Mouse (Mus musculus) G1E (cell line): ENCODE measurements around the gene Hyal6. TPM values are rescaled to one million over a fixed set of nuclear protein-coding genes. Genes with fewer than 3 reads are reported as not detected.

Source experiments
- ATAC-seq: 2 replicates; pipeline ENCODE4 v1.8.0; 2016; ENCODE audit warnings: mild to moderate bottlenecking; ENCODE audit not compliant: insufficient number of reproducible peaks, poor library complexity, low FRiP score, severe bottlenecking; ENCODE audit errors: extremely low read depth
- DNase-seq: peaks from one replicate; pipeline ENCODE4 v3.0.0; 2012; ENCODE audit warnings: low spot score
- H3K27me3 ChIP-seq: 2 replicates; pipeline ENCODE4 v1.6.1; 2012; ENCODE audit warnings: mild to moderate bottlenecking, low read length, inconsistent platforms; ENCODE audit not compliant: insufficient read depth
- H3K36me3 ChIP-seq: replicated peaks from 2 replicates; pipeline ENCODE3; 2012; ENCODE audit warnings: mild to moderate bottlenecking, inconsistent platforms
- H3K4me1 ChIP-seq: 2 replicates; pipeline ENCODE4 v1.6.1; 2012; ENCODE audit warnings: low read depth, low read length, inconsistent platforms, mixed read lengths; ENCODE audit not compliant: insufficient read depth
- H3K4me3 ChIP-seq: 2 replicates; pipeline ENCODE4 v1.5.1; 2012; ENCODE audit warnings: low read depth, mild to moderate bottlenecking, inconsistent platforms, low read length, moderate library complexity, mixed read lengths
- H3K9me3 ChIP-seq: replicated peaks from 2 replicates; pipeline ENCODE4 v1.6.1; 2012; ENCODE audit warnings: inconsistent platforms
- CTCF ChIP-seq: IDR thresholded peaks from 2 replicates; pipeline ENCODE4 v1.5.1; 2012; ENCODE audit warnings: low read depth, low read length, inconsistent platforms, mixed read lengths
- GATA1 ChIP-seq: IDR thresholded peaks from 2 replicates; pipeline ENCODE4 v1.6.1; 2012; ENCODE audit warnings: borderline replicate concordance, low read length, inconsistent platforms, mixed read lengths
- GATA2 ChIP-seq: IDR thresholded peaks from 2 replicates; pipeline ENCODE4 v1.6.1; 2012; ENCODE audit warnings: low read depth, low read length, inconsistent platforms, borderline replicate concordance
- POLR2AphosphoS5 ChIP-seq: IDR thresholded peaks from 2 replicates; pipeline ENCODE4 v1.6.1; 2012; ENCODE audit warnings: low read depth, low read length, inconsistent platforms; ENCODE audit not compliant: insufficient replicate concordance
- TAL1 ChIP-seq: conservative IDR thresholded peaks from 2 replicates; pipeline ENCODE4 v1.6.1; 2012; ENCODE audit warnings: low read depth, low read length, inconsistent platforms, mixed read lengths
- polyA plus RNA-seq: library from polyadenylated mRNA; stranded (reverse); fragments of >175 nt; gene quantifications from 2 replicates; pipeline ENCODE4 v1.2.3, GENCODE M21; 2012
- total RNA-seq, 2 experiments: library from RNA; stranded (forward) in 1 of 2; stranded (reverse) in 1 of 2; fragments of 200-1000 nt in 1 of 2; fragments of >200 nt in 1 of 2; fragmentation: Nextera tagmentation in 1 of 2; gene quantifications; 2 replicates each; pipeline ENCODE4 v1.2.3; 2014 to 2017

The Hyal6 gene
- total and polyA plus RNA-seq, 3 experiments = 0.22 TPM; not detected in 2

GRCm38 (mm10) chr6:24707499-24707898 is 25.5 kb upstream of the Hyal6 start:
- ATAC-seq = no peak
- DNase-seq = no peak
- Histone ChIP-seq H3K4me1 (no peaks in the 10 kb centered on the region), H3K36me3 (no peaks in the 10 kb centered on the region), H3K27me3 (peaks cover 9% of the 10 kb centered on the region; the same call in 1 of the 2 replicates), H3K9me3 (no peaks in the 10 kb centered on the region), H3K4me3 (no peak overlapping the region)
- TF ChIP-seq POLR2AphosphoS5 = no peak
- TF ChIP-seq GATA2 = no peak
- no peak for TF ChIP-seq CTCF
- no peak for TF ChIP-seq GATA1
- no peak for TF ChIP-seq TAL1

GRCm38 (mm10) chr6:24721317-24722099 is 11.5 kb upstream of the Hyal6 start:
- H3K36me3 ChIP-seq = no peaks in the 10 kb centered on the region
- no peak for TF ChIP-seq GATA2
- TF ChIP-seq TAL1 = no peak
- no peak for TF ChIP-seq GATA1
- no peak for TF ChIP-seq POLR2AphosphoS5
- TF ChIP-seq CTCF = no peak
- DNase-seq (peak; percentile 2), ATAC-seq (no peak)
- no peak overlapping the region for H3K4me3 ChIP-seq
- H3K4me1 ChIP-seq = no peaks in the 10 kb centered on the region
- no peaks in the 10 kb centered on the region for H3K9me3 ChIP-seq
- peaks cover 6% of the 10 kb centered on the region; the same call in 1 of the 2 replicates for H3K27me3 ChIP-seq

- DNase-seq (no peak), ATAC-seq (no peak)
- H3K4me1 ChIP-seq = no peaks in the 10 kb centered on the region
- no peaks in the 10 kb centered on the region for H3K9me3 ChIP-seq
- H3K27me3 ChIP-seq = no peaks in the 10 kb centered on the region
- no peaks in the 10 kb centered on the region for H3K36me3 ChIP-seq
- no peak for TF ChIP-seq CTCF
- TF ChIP-seq TAL1 = no peak
- no peak for TF ChIP-seq GATA1
- TF ChIP-seq POLR2AphosphoS5 = no peak
- no peak for TF ChIP-seq GATA2
- H3K4me3 ChIP-seq = no peak overlapping the region
Measured at GRCm38 (mm10) chr6:24728130-24728529, 4.9 kb upstream of the Hyal6 start.

- no peak for ATAC-seq
- no peak overlapping the region for H3K4me3 ChIP-seq
- H3K27me3 ChIP-seq = peaks cover 3% of the 10 kb centered on the region; the same call in 1 of the 2 replicates
- DNase-seq = no peak
- TF ChIP-seq CTCF (no peak), GATA2 (no peak), POLR2AphosphoS5 (no peak), TAL1 (no peak), GATA1 (no peak)
- no peaks in the 10 kb centered on the region for H3K36me3 ChIP-seq
- no peaks in the 10 kb centered on the region for H3K9me3 ChIP-seq
- no peaks in the 10 kb centered on the region for H3K4me1 ChIP-seq
Measured at GRCm38 (mm10) chr6:24734565-24734964, 1.5 kb downstream of the Hyal6 start.

GRCm38 (mm10) chr6:24748029-24748428 is 15.0 kb downstream of the Hyal6 start, which contains the start of gene Hyal4:
Gene Hyal4, plus strand, starts transcription at chr6:24748329.
- no peak within 1 kb of the TSS for H3K4me3 ChIP-seq
- no peak for ATAC-seq
- no peaks in the 10 kb centered on the region for H3K4me1 ChIP-seq
- no peaks in the 10 kb centered on the region for H3K27me3 ChIP-seq
- TF ChIP-seq GATA1 (no peak), POLR2AphosphoS5 (no peak), TAL1 (no peak), CTCF (no peak), GATA2 (no peak)
- no peaks in the 10 kb centered on the region for H3K36me3 ChIP-seq
- no peaks in the 10 kb centered on the region for H3K9me3 ChIP-seq
- DNase-seq = no peak

GRCm38 (mm10) chr6:24759281-24759680 is 26.2 kb downstream of the Hyal6 start:
- TF ChIP-seq GATA2 (no peak), TAL1 (no peak), CTCF (no peak), POLR2AphosphoS5 (no peak), GATA1 (no peak)
- H3K9me3 ChIP-seq = no peaks in the 10 kb centered on the region
- no peaks in the 10 kb centered on the region for H3K36me3 ChIP-seq
- no peak overlapping the region for H3K4me3 ChIP-seq
- H3K27me3 ChIP-seq = no peaks in the 10 kb centered on the region
- DNase-seq (no peak), ATAC-seq (no peak)
- H3K4me1 ChIP-seq = no peaks in the 10 kb centered on the region
